Mouse (Mus musculus) brain, embryonic 14.5 days (tissue): ENCODE measurements around the gene Gabpb1.

Experiments used
- CTCF ChIP-seq: fragments of 200-500 bp; IDR thresholded peaks from 2 replicates; pipeline ENCODE4 v1.5.1; 2012; ENCODE audit warnings: inconsistent platforms, mild to moderate bottlenecking, moderate library complexity, borderline replicate concordance; ENCODE audit not compliant: insufficient read depth, insufficient read length; ENCODE audit errors: extremely low read depth
- POLR2A ChIP-seq: fragments of 200-500 bp; IDR thresholded peaks from 2 replicates; pipeline ENCODE4 v1.6.1; 2012; ENCODE audit warnings: mild to moderate bottlenecking, inconsistent platforms, borderline replicate concordance; ENCODE audit not compliant: poor library complexity, insufficient read depth, insufficient read length, severe bottlenecking; ENCODE audit errors: extremely low read depth

- TF ChIP-seq POLR2A, result peak; percentile 87; the same call in 1 of the 2 replicates
- no peak for TF ChIP-seq CTCF
Measured at GRCm38 (mm10) chr2:126707438-126707779, 31.3 kb upstream of the Gabpb1 start.
